Mouse (Mus musculus) liver, embryonic 14.5 days (tissue): ENCODE results near the gene Aamp.

Experiments
- CTCF ChIP-seq: IDR thresholded peaks from 2 replicates; pipeline ENCODE4 v1.5.1; 2016; ENCODE audit warnings: antibody characterized with exemption, low read depth, control low read depth
- EP300 ChIP-seq: IDR thresholded peaks from 2 replicates; pipeline ENCODE4 v1.6.1; 2016; ENCODE audit warnings: antibody characterized with exemption, low read depth

GRCm38 (mm10) chr1:74236590-74237317 is 47.8 kb downstream of the Aamp start:
- TF ChIP-seq CTCF (no peak), EP300 (no peak)
